Mouse (Mus musculus): Measurements from ENCODE around the gene Lin9. TPM values are rescaled to one million over a fixed set of nuclear protein-coding genes. Genes with fewer than 3 reads are reported as not detected.

The Lin9 gene
- polyA plus RNA-seq, 1 experiment from 2014 or later: 14.4 TPM

DNA sequence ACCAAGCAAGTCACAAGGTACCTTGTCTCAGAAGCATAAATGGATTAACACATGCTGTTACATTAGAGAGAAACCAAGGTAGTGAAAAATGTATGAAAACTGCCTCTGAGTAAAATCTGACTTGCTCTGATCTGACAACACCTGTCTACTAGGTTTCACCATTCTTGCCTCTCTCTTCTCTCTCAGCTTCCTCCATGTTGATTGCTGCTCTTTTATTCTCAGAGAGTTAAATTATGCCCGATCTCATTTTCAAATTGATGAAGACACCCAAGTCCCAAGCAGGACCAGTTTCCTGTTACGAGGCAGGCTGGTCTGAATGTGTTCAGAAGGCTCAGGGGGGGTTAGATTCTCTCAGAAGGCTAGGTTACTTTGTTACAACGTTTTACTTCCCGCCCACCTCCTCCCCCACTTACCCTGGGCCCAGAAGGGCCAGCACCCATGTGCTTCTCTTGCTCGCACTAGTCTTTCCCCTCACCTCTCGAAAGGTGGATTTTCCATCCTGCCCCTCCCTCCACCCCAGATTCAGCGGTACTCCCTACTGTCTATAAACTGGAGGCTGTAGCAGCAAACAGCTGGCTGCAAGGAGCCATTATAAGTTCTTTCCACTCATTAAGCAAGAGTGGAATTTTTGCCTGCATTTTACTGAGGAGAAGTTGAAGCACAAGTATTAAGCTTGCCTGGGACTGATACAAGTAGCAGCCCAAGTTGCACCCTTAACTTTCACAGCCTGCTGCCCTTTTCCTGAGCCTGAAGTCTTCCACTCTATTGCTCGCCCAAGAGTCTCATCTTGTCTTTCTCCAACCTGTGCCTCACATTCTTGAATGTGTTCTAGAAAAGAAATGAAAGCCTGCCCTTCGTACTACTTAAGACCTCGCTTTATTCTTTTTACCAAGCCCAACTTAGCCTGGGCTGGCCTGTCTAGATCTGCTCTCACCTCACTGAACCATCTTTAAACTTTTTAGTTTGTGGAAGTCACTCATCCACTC lies 1.2 kb upstream of the Lin9 start:
- no peaks in the 10 kb centered on the region for H3K27me3 ChIP-seq
- H3K4me3 ChIP-seq: peak overlapping the region; percentile 95
- ATAC-seq (ENCODE audit: insufficient number of reproducible peaks, low FRiP score, low TSS enrichment, low read depth): 0 out of 2 replicates have a peak, but pooled peaks have one; percentile 6
- peak overlapping the region; percentile 82 for H3K4me2 ChIP-seq
- peak overlapping the region; percentile 91 for H3K27ac ChIP-seq
- 0 out of 2 replicates have a peak overlapping the region, but pooled peaks have one; percentile 18 for H3K9ac ChIP-seq
- H3K4me1 ChIP-seq: peaks cover 21% of the 10 kb centered on the region
- WGBS: 29% methylated on average over 10 of the region's 10 CpGs
- no peaks in the 10 kb centered on the region for H3K9me3 ChIP-seq
- H3K36me3 ChIP-seq: no peaks in the 10 kb centered on the region

DNA sequence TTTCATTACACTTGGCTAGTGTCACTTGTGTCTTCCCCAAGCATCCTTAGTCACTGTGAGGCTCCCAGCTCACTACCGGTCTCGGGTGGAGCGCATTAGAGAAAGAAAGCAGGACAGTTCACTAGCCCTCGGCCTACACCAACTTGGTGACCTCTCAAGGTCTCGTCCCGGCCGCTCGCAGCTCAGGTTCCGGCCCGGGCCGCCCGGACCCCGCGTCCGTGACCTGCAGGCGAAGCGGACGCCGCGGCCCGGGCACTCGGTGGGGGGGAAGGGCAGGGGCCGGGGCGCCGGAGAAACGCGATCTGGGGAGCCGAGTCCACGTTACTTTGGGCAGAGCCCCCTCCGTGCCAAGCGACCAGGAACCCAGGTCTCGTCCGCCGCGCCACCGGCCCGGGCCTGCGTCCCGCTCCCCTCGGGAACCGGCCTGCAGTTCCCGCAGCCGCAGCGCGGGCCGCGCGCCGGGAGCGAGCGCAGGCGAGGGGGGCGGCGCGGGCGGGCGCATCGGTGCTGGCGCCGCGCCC lies 285 bp upstream of the Lin9 start:
- WGBS: under 1% methylated on average over 56 of the region's 61 CpGs

DNA sequence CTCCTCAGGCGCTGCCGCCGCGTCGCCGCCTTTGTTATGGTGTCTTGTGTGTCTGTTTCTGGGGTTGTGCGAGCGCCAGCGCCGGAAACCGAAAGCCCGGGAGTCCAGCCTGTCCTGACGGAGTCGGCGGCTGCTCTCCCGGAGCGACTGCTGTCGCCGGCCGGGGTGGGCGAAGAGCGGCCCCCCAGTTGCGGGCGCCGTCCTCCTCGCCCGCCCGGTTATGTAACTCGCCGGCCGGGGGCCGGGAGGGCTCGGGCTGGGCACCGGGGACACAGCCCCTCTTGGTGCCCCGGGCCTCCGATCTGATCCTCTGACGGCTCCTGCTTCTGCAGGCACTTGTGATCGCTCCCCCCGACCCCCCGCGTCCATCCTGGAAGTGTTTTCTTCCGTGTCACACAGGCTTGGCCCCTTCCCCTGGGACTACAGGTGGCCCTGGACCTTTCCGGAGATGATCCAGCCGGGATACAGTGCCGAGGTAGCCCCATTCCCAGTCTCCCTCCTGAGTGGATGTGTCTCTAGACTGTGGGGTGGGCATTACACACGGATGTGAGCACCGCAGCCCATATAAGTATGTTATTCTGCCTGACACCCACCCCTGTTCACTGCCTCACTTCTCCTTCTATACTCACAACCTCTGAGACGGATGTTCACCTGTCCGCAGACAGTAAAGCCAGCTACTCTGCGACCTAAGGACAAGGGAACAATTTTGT lies 723 bp downstream of the Lin9 start:
- ATAC-seq (ENCODE audit: insufficient number of reproducible peaks, low FRiP score, low TSS enrichment, low read depth): peak; percentile 32; the same call in 1 of the 2 replicates
- Histone ChIP-seq H3K4me3 (peak overlapping the region; percentile 95), H3K4me2 (peak overlapping the region; percentile 82), H3K4me1 (peaks cover 21% of the 10 kb centered on the region), H3K9ac (peak overlapping the region; percentile 95), H3K27ac (peak overlapping the region; percentile 91), H3K9me3 (no peaks in the 10 kb centered on the region), H3K27me3 (no peaks in the 10 kb centered on the region), H3K36me3 (no peaks in the 10 kb centered on the region)
- WGBS: 3% methylated on average over 50 of the region's 50 CpGs

More for the DNA sequence above, 285 bp upstream of the Lin9 start:
- Histone ChIP-seq H3K9me3 (no peaks in the 10 kb centered on the region), H3K4me3 (peak overlapping the region; percentile 95), H3K27me3 (no peaks in the 10 kb centered on the region), H3K9ac (peak overlapping the region; percentile 95), H3K4me2 (peak overlapping the region; percentile 82), H3K4me1 (peaks cover 21% of the 10 kb centered on the region), H3K27ac (peak overlapping the region; percentile 91), H3K36me3 (no peaks in the 10 kb centered on the region)
- ATAC-seq (ENCODE audit: insufficient number of reproducible peaks, low FRiP score, low TSS enrichment, low read depth): peak; percentile 49; the same call in 1 of the 2 replicates

DNA sequence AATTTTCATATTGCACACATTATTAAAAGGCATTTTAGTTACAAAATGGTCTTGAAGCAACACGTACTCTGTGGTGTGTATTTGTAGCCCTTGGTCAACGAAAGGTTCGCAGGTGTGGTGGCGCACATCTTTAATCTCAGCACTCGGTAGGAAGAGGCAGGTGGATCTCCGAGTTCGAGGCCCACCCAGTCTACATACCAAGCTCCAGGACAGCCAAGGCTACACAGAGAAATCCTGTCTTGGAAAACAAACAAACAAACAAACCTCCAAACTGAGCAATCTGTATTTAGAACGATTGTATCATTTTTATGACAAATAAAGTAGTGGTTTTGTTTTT lies 1.2 kb downstream of the Lin9 start:
- Histone ChIP-seq H3K27me3 (no peaks in the 10 kb centered on the region), H3K27ac (peak overlapping the region; percentile 91; the same call in 1 of the 2 replicates), H3K9ac (peak overlapping the region; percentile 95), H3K9me3 (no peaks in the 10 kb centered on the region), H3K4me2 (peak overlapping the region; percentile 82), H3K4me1 (peaks cover 21% of the 10 kb centered on the region), H3K36me3 (no peaks in the 10 kb centered on the region), H3K4me3 (peak overlapping the region; percentile 95)
- 71% methylated on average over 8 of the region's 8 CpGs for WGBS
- no peak for ATAC-seq (ENCODE audit: insufficient number of reproducible peaks, low FRiP score, low TSS enrichment, low read depth)

DNA sequence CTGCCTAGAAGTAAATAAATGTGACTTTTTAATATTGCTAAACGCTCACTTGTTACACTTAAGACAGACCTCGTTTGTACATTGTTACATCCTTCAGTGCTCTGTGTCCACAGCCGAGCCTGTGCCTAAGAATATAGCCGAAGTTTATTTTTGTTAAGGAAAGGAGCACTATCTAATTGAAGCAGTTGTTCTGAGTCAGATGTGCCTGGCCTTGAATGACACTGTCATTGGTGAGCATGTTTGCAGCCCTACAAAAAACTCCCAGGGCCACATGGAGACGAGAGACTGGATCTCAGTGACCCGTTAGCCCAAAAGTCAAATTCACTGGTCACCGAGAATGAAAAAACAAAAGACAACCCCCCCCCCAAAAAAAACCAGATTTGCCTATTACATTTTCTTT lies 50.3 kb downstream of the Lin9 start:
- no peaks in the 10 kb centered on the region for H3K4me1 ChIP-seq
- 88% methylated on average over 7 of the region's 7 CpGs for WGBS
- no peak for ATAC-seq (ENCODE audit: insufficient number of reproducible peaks, low FRiP score, low TSS enrichment, low read depth)
- H3K36me3 ChIP-seq: peaks cover 48% of the 10 kb centered on the region
- no peak overlapping the region for H3K9ac ChIP-seq
- no peak overlapping the region for H3K4me2 ChIP-seq
- H3K27ac ChIP-seq: no peak overlapping the region
- no peak overlapping the region for H3K4me3 ChIP-seq
- peaks cover 18% of the 10 kb centered on the region for H3K27me3 ChIP-seq
- no peaks in the 10 kb centered on the region for H3K9me3 ChIP-seq

DNA sequence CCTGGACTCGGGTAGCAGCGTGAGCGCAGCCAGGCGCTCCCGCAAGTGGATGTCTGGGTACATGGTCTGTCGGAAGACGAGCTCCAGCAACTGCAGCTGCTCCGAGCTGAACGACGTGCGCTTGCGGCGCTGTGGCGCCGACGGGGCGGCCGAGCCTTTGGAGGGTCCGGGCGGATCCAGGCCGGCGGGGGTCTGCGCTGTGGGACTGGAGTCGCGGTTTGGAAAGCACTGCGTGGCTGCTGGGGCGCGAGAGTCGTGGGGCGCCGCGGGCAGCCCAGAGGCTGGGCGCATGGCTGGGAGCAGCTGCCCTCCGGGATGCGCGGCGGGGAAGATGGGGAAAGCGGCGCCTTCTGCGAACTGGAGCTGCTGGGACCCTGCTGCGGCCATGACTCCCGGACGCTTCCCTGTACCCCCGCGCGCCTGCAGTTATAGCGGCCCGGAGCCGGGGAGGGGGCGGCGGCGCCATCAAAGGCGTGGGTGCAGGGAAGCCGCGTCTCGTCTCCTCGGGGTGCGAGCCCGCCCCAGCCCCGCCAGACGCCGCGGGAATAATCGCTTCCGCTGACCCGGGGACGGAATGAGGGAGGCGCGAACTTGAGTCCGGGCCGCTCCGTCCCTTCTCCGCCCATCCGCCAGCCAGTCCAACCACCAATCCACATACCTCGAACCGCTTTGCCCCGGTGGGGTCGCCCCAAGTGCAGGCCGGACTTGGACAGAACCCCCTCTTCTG lies 55.8 kb downstream of the Lin9 start, which contains the start of gene Mixl1:
TSS of gene Mixl1 (minus strand) at position 409 of the 727 bp plus-strand sequence.
- Histone ChIP-seq H3K4me2 (peak within 1 kb of the TSS; percentile 82), H3K9me3 (no peaks in the 10 kb centered on the region), H3K4me3 (peak within 1 kb of the TSS; percentile 47), H3K27ac (no peak within 1 kb of the TSS), H3K9ac (peak within 1 kb of the TSS; percentile 37; the same call in 1 of the 2 replicates), H3K36me3 (peaks cover 9% of the 10 kb centered on the region; the same call in 1 of the 2 replicates), H3K27me3 (peaks cover 46% of the 10 kb centered on the region), H3K4me1 (peaks cover 10% of the 10 kb centered on the region)
- WGBS: under 1% methylated on average over 79 of the region's 79 CpGs
- no peak for ATAC-seq (ENCODE audit: insufficient number of reproducible peaks, low FRiP score, low TSS enrichment, low read depth)

DNA sequence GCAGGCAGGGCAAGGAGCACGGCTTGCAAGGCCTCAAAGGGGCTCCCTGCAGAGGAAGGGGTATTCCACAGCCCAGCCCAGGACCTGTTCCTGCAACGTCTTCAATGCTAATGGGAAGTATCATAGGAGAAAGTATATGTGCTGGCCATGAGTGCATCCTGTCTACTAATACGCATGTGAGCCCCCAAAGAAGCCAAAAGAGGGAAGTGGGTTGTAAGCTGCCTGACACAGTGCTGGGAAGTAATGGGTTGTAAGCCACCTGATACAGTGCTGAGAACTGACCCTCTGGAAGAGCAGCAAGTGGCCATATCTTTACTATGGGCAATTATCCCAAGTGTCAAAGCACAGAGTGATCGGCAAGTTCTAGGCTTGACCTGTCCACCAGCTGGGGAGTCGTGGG lies 57.1 kb downstream of the Lin9 start:
- no peak overlapping the region for H3K27ac ChIP-seq

DNA sequence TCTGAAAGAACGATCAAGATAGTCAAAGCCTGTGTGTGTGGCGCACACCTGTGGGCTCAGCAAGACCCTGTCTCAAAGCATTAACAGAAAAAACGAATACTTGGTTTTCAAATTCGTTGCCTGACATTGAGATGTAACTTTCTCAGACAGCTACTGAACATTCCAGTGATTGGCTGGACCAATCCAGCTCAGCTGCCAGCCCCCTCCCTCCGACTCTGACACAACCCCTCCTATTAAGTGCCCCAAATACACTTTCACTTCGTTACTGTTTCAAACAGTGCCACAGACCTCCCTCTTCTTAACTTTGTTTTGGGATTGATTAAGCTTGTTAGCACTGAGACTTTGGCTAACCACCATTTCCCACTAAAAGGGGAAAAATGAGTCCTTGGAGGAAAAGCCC lies 62.5 kb downstream of the Lin9 start:
- no peak overlapping the region for H3K9ac ChIP-seq
- H3K4me3 ChIP-seq: peak overlapping the region; percentile 17
- no peaks in the 10 kb centered on the region for H3K36me3 ChIP-seq
- no peak overlapping the region for H3K27ac ChIP-seq
- no peaks in the 10 kb centered on the region for H3K9me3 ChIP-seq
- H3K27me3 ChIP-seq: peaks cover 7% of the 10 kb centered on the region
- H3K4me2 ChIP-seq: peak overlapping the region; percentile 19
- WGBS: 32% methylated on average over 6 of the region's 6 CpGs
- 0 out of 2 replicates have a peak, but pooled peaks have one; percentile 55 for ATAC-seq (ENCODE audit: insufficient number of reproducible peaks, low FRiP score, low TSS enrichment, low read depth)
- 0 out of 2 replicates have a peak, but pooled peaks cover 4% of the 10 kb centered on the region for H3K4me1 ChIP-seq

More for the DNA sequence above, 57.1 kb downstream of the Lin9 start:
- 43% methylated on average over 5 of the region's 5 CpGs for WGBS
- no peak for ATAC-seq (ENCODE audit: insufficient number of reproducible peaks, low FRiP score, low TSS enrichment, low read depth)
- Histone ChIP-seq H3K27me3 (peaks cover 46% of the 10 kb centered on the region), H3K4me3 (no peak overlapping the region), H3K9ac (no peak overlapping the region), H3K9me3 (no peaks in the 10 kb centered on the region), H3K36me3 (no peaks in the 10 kb centered on the region), H3K4me1 (peaks cover 11% of the 10 kb centered on the region), H3K4me2 (no peak overlapping the region)

DNA sequence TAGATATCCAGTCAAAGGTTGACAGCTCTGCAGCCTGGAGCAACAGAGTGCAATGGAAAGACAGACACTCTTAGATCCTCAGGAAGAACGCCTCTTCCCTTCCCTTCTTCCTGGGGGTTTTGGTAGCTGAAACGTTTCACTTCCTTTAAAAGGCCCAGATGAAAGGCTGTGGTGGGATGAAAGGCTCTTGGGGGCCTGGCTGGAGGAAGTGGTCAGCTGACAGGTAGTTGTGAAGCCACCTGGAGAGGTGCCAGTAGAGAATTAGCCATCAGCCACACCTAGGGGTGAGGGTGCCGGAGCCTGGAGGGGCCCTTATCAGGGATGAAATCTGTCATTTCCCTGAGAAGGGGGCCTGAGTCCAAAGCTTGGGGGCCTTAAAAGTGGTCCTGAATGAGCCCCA lies 66.4 kb downstream of the Lin9 start:
- no peak overlapping the region for H3K27ac ChIP-seq
- no peak overlapping the region for H3K4me2 ChIP-seq
- no peak overlapping the region for H3K9ac ChIP-seq
- H3K4me1 ChIP-seq: 0 out of 2 replicates have a peak, but pooled peaks cover 4% of the 10 kb centered on the region
- H3K27me3 ChIP-seq: no peaks in the 10 kb centered on the region
- no peak overlapping the region for H3K4me3 ChIP-seq
- H3K36me3 ChIP-seq: no peaks in the 10 kb centered on the region
- WGBS: 32% methylated on average over 3 of the region's 3 CpGs
- no peaks in the 10 kb centered on the region for H3K9me3 ChIP-seq
- no peak for ATAC-seq (ENCODE audit: insufficient number of reproducible peaks, low FRiP score, low TSS enrichment, low read depth)

DNA sequence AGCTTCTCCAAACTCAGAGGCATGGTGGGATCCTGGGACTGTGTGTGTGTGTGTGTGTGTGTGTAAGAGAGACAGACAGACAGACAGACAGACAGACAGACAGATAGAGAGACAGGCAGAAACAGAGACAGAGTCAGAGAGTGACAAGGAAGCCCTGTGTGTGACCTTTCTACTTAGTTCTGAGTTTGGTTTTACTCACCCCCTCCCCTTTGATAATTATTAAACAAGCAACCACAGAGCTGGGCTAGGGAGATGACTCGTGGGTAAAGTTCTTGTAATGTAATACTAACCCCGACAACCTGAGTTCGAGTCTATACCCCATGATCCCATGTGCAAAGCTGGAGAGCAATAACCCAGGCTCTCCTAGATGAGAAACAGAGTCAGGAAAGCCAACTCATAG lies 66.9 kb downstream of the Lin9 start:
- Histone ChIP-seq H3K9me3 (no peaks in the 10 kb centered on the region), H3K4me1 (0 out of 2 replicates have a peak, but pooled peaks cover 4% of the 10 kb centered on the region), H3K4me3 (no peak overlapping the region), H3K9ac (no peak overlapping the region), H3K4me2 (no peak overlapping the region), H3K36me3 (no peaks in the 10 kb centered on the region), H3K27me3 (no peaks in the 10 kb centered on the region), H3K27ac (no peak overlapping the region)
- 64% methylated on average over 3 of the region's 3 CpGs for WGBS
- ATAC-seq (ENCODE audit: insufficient number of reproducible peaks, low FRiP score, low TSS enrichment, low read depth): no peak

All from limb, embryonic 15.5 days (tissue).